Mouse (Mus musculus) stomach, embryonic 15.5 days (tissue): Measurements from ENCODE around the gene Cry2. TPM values are rescaled to one million over a fixed set of nuclear protein-coding genes. Genes with fewer than 3 reads are reported as not detected.

ENCODE experiments used
- ATAC-seq: fragments of 200-750 bp; cut with Nextera tagmentation; 2 replicates; pipeline ENCODE4 v1.8.0; 2017; ENCODE audit warnings: low read depth, moderate number of reproducible peaks, moderate TSS enrichment; ENCODE audit not compliant: insufficient read depth, low FRiP score
- H3K27ac ChIP-seq: fragments of 300-500 bp; sonication (generic); 2 replicates; pipeline ENCODE4 v1.5.1; 2015; ENCODE audit warnings: mild to moderate bottlenecking, inconsistent platforms
- H3K27me3 ChIP-seq: fragments of 300-500 bp; sonication (generic); replicated peaks from 2 replicates; pipeline ENCODE4 v1.6.1; 2015; ENCODE audit warnings: inconsistent platforms
- H3K36me3 ChIP-seq: fragments of 300-500 bp; sonication (generic); 2 replicates; pipeline ENCODE4 v1.6.1; 2015; ENCODE audit warnings: inconsistent platforms
- H3K4me1 ChIP-seq: fragments of 300-500 bp; sonication (generic); 2 replicates; pipeline ENCODE4 v1.6.1; 2015; ENCODE audit warnings: inconsistent platforms
- H3K4me2 ChIP-seq: fragments of 300-500 bp; sonication (generic); 2 replicates; pipeline ENCODE4 v1.6.1; 2015; ENCODE audit warnings: mild to moderate bottlenecking, inconsistent platforms
- H3K4me3 ChIP-seq: fragments of 300-500 bp; sonication (generic); replicated peaks from 2 replicates; pipeline ENCODE4 v1.5.1; 2015; ENCODE audit warnings: inconsistent platforms
- H3K9ac ChIP-seq: fragments of 300-500 bp; sonication (generic); 2 replicates; pipeline ENCODE4 v1.6.1; 2015; ENCODE audit warnings: inconsistent platforms
- H3K9me3 ChIP-seq: fragments of 300-500 bp; sonication (generic); 2 replicates; pipeline ENCODE4 v1.6.1; 2016; ENCODE audit warnings: inconsistent platforms
- WGBS: fragments of 180-500 bp; shearing (Covaris S2); methylation state at CpG from one replicate; pipeline ENCODE4 v1.1.7; 2015; 5-methylcytosine and 5-hydroxymethylcytosine counted together
- microRNA-seq: library from miRNA; unstranded; fragments of <30 nt; microRNA quantifications from one replicate; pipeline ENCODE4, GENCODE M21; 2016
- polyA plus RNA-seq: library from polyadenylated mRNA; unstranded; fragments of >200 nt; fragmentation: Nextera tagmentation; extraction: Ambion mirVana; gene quantifications from 2 replicates; pipeline ENCODE4 v1.2.1, GENCODE M21; 2015

Cry2 gene
- polyA plus RNA-seq, 1 experiment from 2014 or later, result 19.2 TPM

DNA sequence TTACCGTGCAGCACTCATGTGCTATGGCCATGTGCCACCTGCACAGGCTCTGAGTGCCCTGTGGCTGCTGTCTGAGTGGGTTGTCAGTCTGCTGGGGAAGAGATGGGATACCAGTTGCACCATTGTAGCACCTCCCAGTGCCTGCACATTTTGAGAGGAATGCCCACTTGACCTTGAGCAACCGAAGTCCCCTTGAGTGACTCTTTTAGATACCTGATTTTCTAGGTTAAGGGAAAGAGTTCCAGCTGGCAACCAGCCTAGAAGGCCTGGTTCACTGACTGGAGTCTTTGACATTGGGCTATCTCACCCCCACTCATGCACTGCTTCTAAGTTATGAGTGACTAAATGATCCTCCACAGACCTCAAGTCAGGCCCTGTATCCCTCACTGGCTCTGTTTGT is 74.5 kb downstream of the Cry2 start:
- ATAC-seq, result no peak
- H3K36me3 ChIP-seq, result peaks cover 34% of the 10 kb centered on the region

DNA sequence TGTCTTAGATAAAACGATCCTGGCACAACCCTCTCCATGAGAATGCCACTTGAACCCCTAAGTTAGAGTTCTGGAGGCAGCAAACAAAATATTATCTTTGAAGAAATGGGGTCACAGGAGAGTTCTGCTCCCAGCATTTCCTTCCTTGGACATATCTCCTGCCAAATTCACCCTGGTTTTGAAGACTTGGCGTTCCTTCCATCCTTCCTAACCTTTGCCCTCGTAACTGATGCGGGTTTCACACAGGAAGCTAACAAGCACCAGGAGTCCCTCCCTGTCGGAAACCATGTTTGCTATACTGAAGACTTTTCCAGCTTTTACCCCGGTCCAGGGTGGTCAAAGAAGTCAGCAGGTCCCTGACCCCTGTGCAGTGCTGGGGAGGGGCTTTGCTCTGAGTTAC is 79.6 kb downstream of the Cry2 start:
- no peak overlapping the region for H3K9ac ChIP-seq
- no peak overlapping the region for H3K4me2 ChIP-seq
- no peaks in the 10 kb centered on the region for H3K4me1 ChIP-seq
- H3K27me3 ChIP-seq, result no peaks in the 10 kb centered on the region
- no peak for ATAC-seq
- no peak overlapping the region for H3K4me3 ChIP-seq
- H3K9me3 ChIP-seq, result no peaks in the 10 kb centered on the region
- H3K27ac ChIP-seq, result no peak overlapping the region
- H3K36me3 ChIP-seq, result peaks cover 37% of the 10 kb centered on the region
- 58% methylated on average over 6 of the region's 6 CpGs for WGBS

More for the DNA sequence above, 74.5 kb downstream of the Cry2 start:
- 86% methylated on average over 2 of the region's 2 CpGs for WGBS
- Histone ChIP-seq H3K27me3 (no peaks in the 10 kb centered on the region), H3K4me2 (no peak overlapping the region), H3K4me3 (no peak overlapping the region), H3K9ac (no peak overlapping the region), H3K4me1 (peaks cover 5% of the 10 kb centered on the region; the same call in 1 of the 2 replicates), H3K27ac (no peak overlapping the region), H3K9me3 (no peaks in the 10 kb centered on the region)

Small RNAs within 50 kb of the gene (microRNA-seq; reads per million reads assigned to microRNA genes)
- not detected for gene Mir7000

Other genes with a start within 250 kb of the Cry2 start
- gene Pex16, start 59.4 kb downstream of the Cry2 start, polyA plus RNA-seq, result 28.0 and 28.6 TPM in 2 replicates
- 13.4 and 13.9 TPM in 2 replicates for gene Large2, start 59.2 kb downstream of the Cry2 start, polyA plus RNA-seq
- 3.4 and 4.0 TPM in 2 replicates for gene 1700029I15Rik, start 51.5 kb downstream of the Cry2 start, polyA plus RNA-seq
- 23.4 and 24.6 TPM in 2 replicates for gene Mapk8ip1, start 32.8 kb downstream of the Cry2 start, polyA plus RNA-seq
- 27.1 and 31.0 TPM in 2 replicates for gene Slc35c1, start 26.5 kb upstream of the Cry2 start, polyA plus RNA-seq
- 5.6 and 6.1 TPM in 2 replicates for gene Chst1, start 165.7 kb upstream of the Cry2 start, polyA plus RNA-seq